Mouse (Mus musculus): ENCODE data around the gene AI854703. TPM values are rescaled to one million over a fixed set of nuclear protein-coding genes. Genes with fewer than 3 reads are reported as not detected.

The AI854703 gene
- polyA plus RNA-seq, 1 experiment: 1.7 TPM

DNA sequence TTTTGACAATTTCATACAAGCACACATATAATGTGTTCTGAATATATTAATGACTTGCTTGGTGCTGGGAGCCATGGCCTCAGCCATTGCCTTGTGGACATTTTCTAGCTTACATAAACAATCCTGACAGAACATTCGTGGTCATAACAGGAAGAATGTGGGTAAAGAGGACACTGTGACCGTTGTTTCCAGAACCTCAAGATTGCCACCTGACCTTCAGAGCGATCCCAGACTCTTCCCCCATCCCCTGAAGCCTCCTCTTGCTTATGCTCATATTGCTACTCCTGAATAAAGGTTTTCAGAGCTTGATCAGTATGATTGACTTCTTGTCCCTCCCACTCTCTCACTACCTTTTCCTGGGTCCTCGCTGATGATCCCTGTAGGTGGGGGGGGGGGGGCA is 51.8 kb downstream of the AI854703 start:
- 26% methylated on average over 4 of the region's 4 CpGs for WGBS
- H3K4me1 ChIP-seq (replicated peaks; ENCODE audit: control insufficient read depth, insufficient read depth, low read length): peaks cover 38% of the 10 kb centered on the region
- no peak for DNase-seq
- TF ChIP-seq POLR2A (IDR thresholded peaks at IDR 0.05; ENCODE audit: control insufficient read depth, extremely low read depth, insufficient read depth, low read length, poor library complexity) (no peak), CTCF (IDR thresholded peaks at IDR 0.05; ENCODE audit: borderline replicate concordance, control insufficient read depth, extremely low read depth, insufficient read depth, low read length, poor library complexity) (no peak)
- H3K27me3 ChIP-seq (ENCODE audit: control insufficient read depth, insufficient read depth, low read length): no peaks in the 10 kb centered on the region
- peak overlapping the region; percentile 64 for H3K27ac ChIP-seq (ENCODE audit: control insufficient read depth, insufficient read depth, low read length)
- peak overlapping the region; percentile 13; the same call in 1 of the 2 replicates for H3K4me3 ChIP-seq (ENCODE audit: control insufficient read depth, insufficient read depth, low read length)
- peaks cover 9% of the 10 kb centered on the region for H3K36me3 ChIP-seq (ENCODE audit: control insufficient read depth, insufficient read depth, low read length)

DNA sequence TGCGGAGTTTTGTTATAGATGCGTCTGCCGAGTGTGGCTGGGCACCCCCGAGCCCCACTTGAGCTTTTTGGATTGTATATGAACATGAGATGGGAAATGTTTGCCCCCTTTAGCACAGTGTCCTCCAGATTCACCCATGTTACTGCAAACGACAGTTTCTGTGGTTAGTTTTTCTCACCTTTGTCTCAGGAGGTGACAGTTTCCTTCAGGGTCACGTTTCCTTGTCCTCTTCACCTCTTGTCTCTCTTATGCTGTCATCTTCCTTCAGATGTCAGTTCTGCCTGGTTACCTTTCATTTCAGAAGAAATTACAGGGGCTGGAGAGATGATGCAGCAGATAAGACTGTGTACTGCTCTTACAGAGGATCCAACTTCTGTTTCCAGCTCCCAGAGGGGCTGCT is 53.1 kb downstream of the AI854703 start:
- 42% methylated on average over 6 of the region's 6 CpGs for WGBS
- DNase-seq: no peak
- peak overlapping the region; percentile 56 for H3K27ac ChIP-seq (ENCODE audit: control insufficient read depth, insufficient read depth, low read length)
- peaks cover 9% of the 10 kb centered on the region for H3K36me3 ChIP-seq (ENCODE audit: control insufficient read depth, insufficient read depth, low read length)
- TF ChIP-seq CTCF (IDR thresholded peaks at IDR 0.05; ENCODE audit: borderline replicate concordance, control insufficient read depth, extremely low read depth, insufficient read depth, low read length, poor library complexity) (no peak), POLR2A (IDR thresholded peaks at IDR 0.05; ENCODE audit: control insufficient read depth, extremely low read depth, insufficient read depth, low read length, poor library complexity) (no peak)
- peaks cover 32% of the 10 kb centered on the region for H3K4me1 ChIP-seq (replicated peaks; ENCODE audit: control insufficient read depth, insufficient read depth, low read length)
- H3K27me3 ChIP-seq (ENCODE audit: control insufficient read depth, insufficient read depth, low read length): no peaks in the 10 kb centered on the region
- H3K4me3 ChIP-seq (ENCODE audit: control insufficient read depth, insufficient read depth, low read length): no peak overlapping the region

DNA sequence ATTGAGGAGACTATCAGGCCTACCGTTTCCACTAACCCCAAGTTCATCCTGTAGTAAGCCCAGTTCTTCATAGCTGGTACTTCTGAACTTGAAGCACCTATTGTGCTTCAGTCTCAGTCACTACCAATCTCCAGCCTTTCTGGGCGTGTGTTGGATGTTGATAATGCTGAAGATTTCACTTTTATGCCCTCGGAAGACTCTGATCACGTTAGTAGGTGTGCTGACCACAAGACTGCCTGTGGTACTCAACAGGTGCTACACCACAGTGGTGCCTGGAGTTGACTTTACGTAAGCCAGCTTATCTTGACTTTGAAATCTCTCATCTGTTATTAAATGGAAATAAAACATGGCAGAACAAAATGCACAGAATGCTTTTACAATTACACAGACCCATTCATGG is 53.9 kb downstream of the AI854703 start:
- H3K36me3 ChIP-seq (ENCODE audit: control insufficient read depth, insufficient read depth, low read length): peaks cover 9% of the 10 kb centered on the region
- H3K27me3 ChIP-seq (ENCODE audit: control insufficient read depth, insufficient read depth, low read length): no peaks in the 10 kb centered on the region
- peaks cover 32% of the 10 kb centered on the region for H3K4me1 ChIP-seq (replicated peaks; ENCODE audit: control insufficient read depth, insufficient read depth, low read length)
- H3K27ac ChIP-seq (ENCODE audit: control insufficient read depth, insufficient read depth, low read length): peak overlapping the region; percentile 44
- 14% methylated on average over 5 of the region's 5 CpGs for WGBS
- H3K4me3 ChIP-seq (ENCODE audit: control insufficient read depth, insufficient read depth, low read length): no peak overlapping the region
- DNase-seq: no peak
- TF ChIP-seq CTCF (IDR thresholded peaks at IDR 0.05; ENCODE audit: borderline replicate concordance, control insufficient read depth, extremely low read depth, insufficient read depth, low read length, poor library complexity) (no peak), POLR2A (IDR thresholded peaks at IDR 0.05; ENCODE audit: control insufficient read depth, extremely low read depth, insufficient read depth, low read length, poor library complexity) (no peak)

DNA sequence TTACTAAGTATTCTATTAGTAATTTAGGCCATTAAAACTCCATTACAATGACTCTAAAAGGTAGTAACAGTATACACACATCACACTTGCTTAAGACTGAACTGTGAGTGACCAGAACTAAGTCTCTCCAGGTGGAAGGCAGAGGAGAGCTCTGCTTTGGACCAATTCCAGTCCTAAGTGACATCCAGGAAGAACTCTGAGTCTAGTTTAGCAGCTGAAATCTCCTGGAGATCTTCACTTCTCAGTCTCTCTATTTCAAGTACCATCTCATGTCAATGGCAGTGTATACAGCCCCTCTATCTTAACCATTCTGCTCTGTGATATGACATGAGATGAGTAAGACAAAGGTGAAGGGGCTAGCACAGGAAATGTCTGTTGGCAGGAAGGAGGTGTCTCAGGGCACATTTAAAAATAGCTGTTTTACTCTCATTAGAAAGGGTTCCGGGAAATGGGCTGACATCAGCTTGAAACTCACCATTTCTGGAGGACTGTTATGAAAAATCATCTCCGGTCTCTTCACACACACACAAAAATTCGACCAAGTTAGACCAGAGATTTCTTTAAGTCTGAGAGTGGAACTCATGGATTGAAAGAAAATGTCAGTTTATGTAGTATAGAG is 55.0 kb downstream of the AI854703 start:
- peak overlapping the region; percentile 56 for H3K27ac ChIP-seq (ENCODE audit: control insufficient read depth, insufficient read depth, low read length)
- H3K4me1 ChIP-seq (replicated peaks; ENCODE audit: control insufficient read depth, insufficient read depth, low read length): peaks cover 40% of the 10 kb centered on the region
- H3K27me3 ChIP-seq (ENCODE audit: control insufficient read depth, insufficient read depth, low read length): no peaks in the 10 kb centered on the region
- DNase-seq: peak; percentile 45
- WGBS: 6% methylated on average over 3 of the region's 3 CpGs
- TF ChIP-seq POLR2A (IDR thresholded peaks at IDR 0.05; ENCODE audit: control insufficient read depth, extremely low read depth, insufficient read depth, low read length, poor library complexity) (no peak), CTCF (IDR thresholded peaks at IDR 0.05; ENCODE audit: borderline replicate concordance, control insufficient read depth, extremely low read depth, insufficient read depth, low read length, poor library complexity) (no peak)
- peaks cover 9% of the 10 kb centered on the region for H3K36me3 ChIP-seq (ENCODE audit: control insufficient read depth, insufficient read depth, low read length)
- no peak overlapping the region for H3K4me3 ChIP-seq (ENCODE audit: control insufficient read depth, insufficient read depth, low read length)

DNA sequence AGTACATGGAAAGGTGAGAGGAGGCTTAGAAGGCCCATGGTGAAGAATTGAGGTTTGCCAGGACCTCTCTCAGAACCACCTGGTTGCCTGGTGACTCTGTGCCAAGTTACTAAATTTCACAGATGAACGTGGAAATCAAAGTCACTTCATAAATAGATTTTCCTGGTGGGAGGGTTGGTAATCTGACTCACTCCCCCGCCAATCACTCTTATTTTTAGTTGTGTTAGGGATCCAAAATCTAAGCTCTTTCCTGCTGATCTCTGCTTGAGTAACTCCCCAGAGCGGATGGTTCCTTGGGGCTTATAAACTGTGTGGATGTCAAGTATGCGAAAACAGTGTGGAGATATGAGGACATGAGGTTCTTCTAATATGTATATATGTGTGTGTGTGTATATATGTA is 55.7 kb downstream of the AI854703 start:
- DNase-seq: no peak
- Histone ChIP-seq H3K4me3 (ENCODE audit: control insufficient read depth, insufficient read depth, low read length) (no peak overlapping the region), H3K36me3 (ENCODE audit: control insufficient read depth, insufficient read depth, low read length) (peaks cover 9% of the 10 kb centered on the region), H3K27me3 (ENCODE audit: control insufficient read depth, insufficient read depth, low read length) (no peaks in the 10 kb centered on the region), H3K27ac (ENCODE audit: control insufficient read depth, insufficient read depth, low read length) (peak overlapping the region; percentile 50), H3K4me1 (replicated peaks; ENCODE audit: control insufficient read depth, insufficient read depth, low read length) (peaks cover 46% of the 10 kb centered on the region)
- 71% methylated on average over 4 of the region's 4 CpGs for WGBS
- TF ChIP-seq POLR2A (IDR thresholded peaks at IDR 0.05; ENCODE audit: control insufficient read depth, extremely low read depth, insufficient read depth, low read length, poor library complexity) (no peak), CTCF (IDR thresholded peaks at IDR 0.05; ENCODE audit: borderline replicate concordance, control insufficient read depth, extremely low read depth, insufficient read depth, low read length, poor library complexity) (no peak)

Other genes starting within 250 kb of the AI854703 start
- gene Krba1, start 231.2 kb upstream of the AI854703 start, polyA plus RNA-seq (2012; rRNA removed): 71.9 and 73.5 TPM in 2 replicates
- 29.4 and 30.2 TPM in 2 replicates for gene Zfp467, start 180.9 kb upstream of the AI854703 start, polyA plus RNA-seq (2012; rRNA removed)
- gene Sspo, start 178.5 kb upstream of the AI854703 start, polyA plus RNA-seq (2012; rRNA removed): 29.3 and 35.4 TPM in 2 replicates
- gene Atp6v0e2, start 89.1 kb upstream of the AI854703 start, polyA plus RNA-seq (2012; rRNA removed): 3.3 and 4.7 TPM in 2 replicates
- gene Lrrc61, start 72.0 kb upstream of the AI854703 start, polyA plus RNA-seq (2012; rRNA removed): 41.4 and 58.7 TPM in 2 replicates
- 17.5 and 28.8 TPM in 2 replicates for gene Rarres2, start 54.0 kb upstream of the AI854703 start, polyA plus RNA-seq (2012; rRNA removed)
- gene Gm45021, start 37.2 kb upstream of the AI854703 start, polyA plus RNA-seq (2012; rRNA removed): not detected in 2 replicates
- 35.3 and 40.2 TPM in 2 replicates for gene Repin1, start 32.9 kb upstream of the AI854703 start, polyA plus RNA-seq (2012; rRNA removed)
- gene Gm44965, start 32.8 kb upstream of the AI854703 start, polyA plus RNA-seq (2012; rRNA removed): not detected in 2 replicates
- 8.2 and 10.2 TPM in 2 replicates for gene Zfp775, start 24.7 kb upstream of the AI854703 start, polyA plus RNA-seq (2012; rRNA removed)
- 26.6 and 29.8 TPM in 2 replicates for gene Gimap8, start 20.5 kb downstream of the AI854703 start, polyA plus RNA-seq (2012; rRNA removed)
- 42.5 and 49.6 TPM in 2 replicates for gene Gimap9, start 49.4 kb downstream of the AI854703 start, polyA plus RNA-seq (2012; rRNA removed)
- gene Gimap4, start 57.8 kb downstream of the AI854703 start, polyA plus RNA-seq (2012; rRNA removed): 43.0 and 64.0 TPM in 2 replicates
- 72.9 and 82.4 TPM in 2 replicates for gene Gimap6, start 81.5 kb downstream of the AI854703 start, polyA plus RNA-seq (2012; rRNA removed)
- 0.36 and 0.88 TPM in 2 replicates for gene Gm28053, start 91.8 kb downstream of the AI854703 start, polyA plus RNA-seq (2012; rRNA removed)
- gene Gimap7, start 91.9 kb downstream of the AI854703 start, polyA plus RNA-seq (2012; rRNA removed): 3.8 and 6.3 TPM in 2 replicates
- 94.7 and 98.1 TPM in 2 replicates for gene Gimap1, start 112.3 kb downstream of the AI854703 start, polyA plus RNA-seq (2012; rRNA removed)
- 34.0 and 35.3 TPM in 2 replicates for gene Gimap5, start 119.4 kb downstream of the AI854703 start, polyA plus RNA-seq (2012; rRNA removed)
- gene Gimap3, start 144.1 kb downstream of the AI854703 start, polyA plus RNA-seq (2012; rRNA removed): 48.2 and 61.3 TPM in 2 replicates
- gene Tmem176a, start 214.2 kb downstream of the AI854703 start, polyA plus RNA-seq (2012; rRNA removed): 67.0 and 84.8 TPM in 2 replicates
- 206 and 265 TPM in 2 replicates for gene Tmem176b, start 214.7 kb downstream of the AI854703 start, polyA plus RNA-seq (2012; rRNA removed)
- 10.5 and 11.7 TPM in 2 replicates for gene Aoc1, start 246.1 kb downstream of the AI854703 start, polyA plus RNA-seq (2012; rRNA removed)

Data from thymus, adult 2 months (tissue).